Mouse (Mus musculus) common myeloid progenitor, adult 5-6 weeks (primary cell): ENCODE data around the gene Trip12. TPM values are rescaled to one million over a fixed set of nuclear protein-coding genes. Genes with fewer than 3 reads are reported as not detected.
A peak's percentile ranks its signal among the peaks of the same experiment; 100 is the strongest.

Source experiments
- ATAC-seq: replicated peaks from 2 replicates; pipeline ENCODE4 v1.8.0; 2016; ENCODE audit warnings: low read depth, mild to moderate bottlenecking, moderate TSS enrichment, inconsistent platforms; ENCODE audit not compliant: poor library complexity, severe bottlenecking
- total RNA-seq: library from RNA; stranded (forward); fragments of 200-1000, 187-1606 nt; gene quantifications from 2 replicates; pipeline ENCODE4 v1.2.3, GENCODE M21; 2017

Gene Trip12
- total RNA-seq = 277 and 311 TPM in 2 replicates

DNA sequence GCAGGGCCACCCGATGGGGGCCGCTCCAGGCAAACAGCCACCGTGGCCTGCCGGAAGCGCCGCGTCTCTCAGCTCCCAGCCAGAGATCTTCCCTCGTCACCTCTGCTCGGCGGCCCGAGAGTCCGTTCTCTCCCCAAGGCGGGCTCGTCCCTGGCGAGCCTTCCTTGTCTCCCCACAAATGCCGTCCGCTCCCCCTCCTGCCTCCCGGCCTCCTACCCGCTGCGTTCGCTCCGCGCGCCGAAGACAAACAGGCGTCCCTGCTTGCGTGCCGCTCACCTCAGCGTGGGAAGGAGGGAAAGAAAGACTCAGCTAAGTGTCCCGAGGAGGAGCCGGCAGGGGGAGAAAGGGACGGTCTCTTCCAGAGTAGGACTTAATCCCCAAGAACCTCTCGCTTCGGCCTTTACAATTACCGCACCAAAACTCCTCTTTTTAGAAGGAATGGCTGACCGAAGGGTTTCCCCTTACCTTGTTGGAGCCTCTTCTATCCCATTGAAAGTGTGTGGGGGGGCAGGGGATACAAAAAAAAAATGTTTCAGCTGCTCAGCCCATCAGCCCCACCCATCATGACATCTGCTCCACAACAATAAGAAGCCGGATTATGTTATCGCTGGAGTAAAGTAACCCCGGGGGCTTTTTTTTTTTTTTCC is at the start of gene Trip12:
Gene Trip12 (minus strand): TSS at position 499 of the 647 bp plus-strand sequence.
- ATAC-seq = peak; percentile 50

- no peak for ATAC-seq
Observed at GRCm38 (mm10) chr1:84890005-84890393, 49.7 kb upstream of the Trip12 start.

DNA sequence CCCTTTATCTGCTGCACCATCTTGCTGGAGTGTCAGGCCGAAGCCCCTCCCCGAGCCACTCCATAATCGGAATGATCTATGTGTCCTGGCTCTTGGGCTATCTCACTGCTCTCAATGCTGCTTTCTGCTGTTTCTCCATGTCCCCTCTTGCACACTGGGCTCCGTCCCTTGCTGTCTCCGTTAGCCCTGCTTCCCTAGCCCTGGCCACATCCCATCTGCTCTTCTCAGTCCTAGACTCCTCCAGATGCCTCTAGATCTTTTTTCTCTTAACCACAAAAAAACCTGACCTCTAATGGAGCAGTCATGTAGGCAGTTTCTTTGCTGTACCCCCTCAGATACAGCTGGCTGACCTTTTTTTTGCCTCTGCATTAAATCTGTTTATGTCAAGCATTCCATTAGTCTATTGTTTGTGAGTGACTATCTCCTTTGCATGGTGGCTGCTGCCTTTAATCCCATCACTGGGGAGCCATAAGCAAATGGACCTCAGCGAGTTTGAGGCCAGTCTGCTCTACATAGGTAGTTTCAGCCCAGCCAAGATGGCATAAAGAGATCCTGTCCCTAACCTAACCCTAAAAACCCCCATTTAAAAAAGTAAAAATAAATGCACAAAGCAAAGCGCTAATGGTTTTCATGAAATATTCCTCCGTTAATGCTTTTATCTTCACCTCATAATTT is 49.2 kb upstream of the Trip12 start:
- ATAC-seq = no peak

DNA sequence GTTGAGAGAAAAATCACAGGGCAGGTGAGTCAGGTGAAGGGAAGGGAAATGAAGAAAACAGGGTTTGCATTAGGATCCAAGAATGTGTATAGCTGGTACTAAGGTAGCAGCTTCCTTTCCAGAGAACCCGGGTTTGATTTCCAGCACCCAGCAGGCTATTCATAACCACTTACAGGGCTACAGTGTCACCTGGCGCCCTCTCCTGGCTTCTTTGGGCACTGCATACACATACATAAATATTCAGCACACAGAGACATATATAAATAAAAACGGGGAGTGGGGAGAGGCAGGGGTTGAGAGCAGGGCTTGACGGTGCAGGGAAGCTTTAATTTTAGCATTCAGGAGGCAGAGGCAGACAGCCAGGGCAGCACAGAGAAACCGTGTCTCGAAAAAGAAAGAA is 45.6 kb upstream of the Trip12 start:
- ATAC-seq = no peak

DNA sequence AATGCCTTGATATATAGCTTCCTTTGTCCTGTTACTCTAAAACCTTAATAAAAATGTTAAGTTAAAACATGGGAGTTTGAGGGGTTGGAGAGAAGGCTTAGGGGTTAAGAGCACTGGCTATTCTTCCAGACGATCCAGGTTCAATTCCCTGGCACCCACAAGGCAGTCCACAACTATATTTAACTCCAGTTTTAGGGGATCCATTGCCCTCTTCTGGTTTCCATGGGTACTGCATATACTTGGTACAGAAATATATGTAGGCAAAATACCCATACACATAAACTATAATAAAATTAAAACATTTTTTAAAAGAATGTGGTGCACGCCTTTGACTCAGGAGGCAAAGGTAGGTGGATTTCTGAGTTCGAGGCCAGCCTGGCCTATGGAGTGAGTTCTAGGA is 44.9 kb upstream of the Trip12 start:
- ATAC-seq = peak; percentile 63; the same call in 1 of the 2 replicates

DNA sequence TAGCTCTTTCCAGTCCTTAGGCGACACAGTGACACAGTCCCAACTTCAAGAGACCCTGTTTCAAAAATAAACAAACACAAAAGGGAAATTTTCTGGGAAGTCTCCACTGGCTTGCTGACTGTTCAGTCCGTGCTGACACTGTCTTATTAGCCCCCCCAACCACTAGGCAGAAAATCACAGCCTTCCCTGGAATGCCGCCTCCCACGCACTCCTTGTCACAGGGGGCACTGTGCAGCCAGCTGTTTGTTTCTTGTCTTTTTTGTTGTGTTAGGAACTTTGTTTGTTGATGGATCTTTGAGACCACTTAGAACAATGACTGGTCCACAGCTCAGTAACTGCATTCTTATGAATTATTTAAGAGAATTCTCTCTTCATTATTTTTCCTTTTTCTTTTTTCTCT is 43.6 kb upstream of the Trip12 start:
- ATAC-seq = no peak

DNA sequence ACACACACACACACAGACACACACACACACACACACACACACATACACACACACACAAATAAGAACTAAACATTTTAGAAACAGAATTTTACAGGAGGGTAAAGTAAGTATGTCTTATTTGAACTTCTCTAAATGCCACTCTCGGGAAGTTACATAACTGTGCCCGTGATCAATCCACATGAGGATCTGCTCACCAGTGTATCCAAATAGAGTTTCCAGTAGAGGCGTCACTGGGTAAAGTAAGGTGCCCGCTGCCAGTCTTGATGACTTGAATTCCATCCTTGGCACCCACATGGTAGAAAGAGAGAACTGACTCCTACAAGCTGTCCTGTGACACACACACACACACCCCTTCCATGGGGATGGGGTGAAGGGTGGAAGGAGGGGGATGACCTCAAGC is 42.6 kb upstream of the Trip12 start:
- no peak for ATAC-seq

GRCm38 (mm10) chr1:84882066-84882532 is 41.8 kb upstream of the Trip12 start:
- no peak for ATAC-seq

GRCm38 (mm10) chr1:84881248-84882065 is 41.1 kb upstream of the Trip12 start:
- no peak for ATAC-seq

GRCm38 (mm10) chr1:84879571-84880120 is 39.3 kb upstream of the Trip12 start:
- ATAC-seq = no peak

GRCm38 (mm10) chr1:84877590-84877989 is 37.3 kb upstream of the Trip12 start:
- no peak for ATAC-seq

- ATAC-seq = no peak
Observed at GRCm38 (mm10) chr1:84872939-84873338, 32.6 kb upstream of the Trip12 start.

GRCm38 (mm10) chr1:84872105-84872504 is 31.8 kb upstream of the Trip12 start:
- ATAC-seq = no peak

DNA sequence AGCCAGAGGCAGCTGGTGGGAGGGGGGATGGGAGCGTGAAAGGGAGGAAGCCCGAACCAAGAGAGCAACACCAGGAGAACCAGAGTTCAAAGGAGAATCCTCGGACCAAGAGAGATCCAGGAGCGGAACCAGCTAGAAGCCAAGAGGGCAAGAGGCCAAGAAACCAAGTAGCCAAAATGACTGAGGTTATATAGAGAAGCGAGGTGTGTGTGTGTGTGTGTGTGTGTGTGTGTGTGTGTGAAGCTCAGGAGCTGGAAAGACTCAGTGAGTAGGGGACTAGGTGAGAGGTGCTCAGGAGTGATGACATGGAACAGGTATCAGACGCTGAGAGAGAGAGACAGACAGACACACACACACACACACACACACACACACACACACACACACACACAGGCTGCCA is 30.8 kb upstream of the Trip12 start:
- ATAC-seq = no peak

GRCm38 (mm10) chr1:84869498-84869897 is 29.2 kb upstream of the Trip12 start:
- ATAC-seq = no peak

- ATAC-seq = no peak
Observed at GRCm38 (mm10) chr1:84868841-84869240, 28.5 kb upstream of the Trip12 start.

DNA sequence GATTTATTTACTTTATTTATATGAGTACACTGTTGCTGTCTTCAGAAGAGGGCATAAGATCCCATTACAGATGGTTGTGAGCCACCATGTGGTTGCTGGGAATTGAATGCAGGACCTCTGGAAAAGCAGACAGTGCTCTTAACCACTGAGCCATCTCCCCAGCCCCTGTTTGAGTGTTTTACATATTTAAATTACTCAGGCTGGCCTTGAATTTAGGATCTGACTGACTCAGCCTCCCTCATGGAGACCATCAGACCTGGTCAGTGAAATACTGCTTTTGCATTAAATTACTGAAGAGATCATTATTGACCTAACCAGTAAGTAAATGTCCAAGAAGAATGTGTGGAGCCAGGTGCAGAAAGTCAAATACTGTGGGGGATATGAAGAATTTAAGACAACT is 28.0 kb upstream of the Trip12 start:
- ATAC-seq = no peak

DNA sequence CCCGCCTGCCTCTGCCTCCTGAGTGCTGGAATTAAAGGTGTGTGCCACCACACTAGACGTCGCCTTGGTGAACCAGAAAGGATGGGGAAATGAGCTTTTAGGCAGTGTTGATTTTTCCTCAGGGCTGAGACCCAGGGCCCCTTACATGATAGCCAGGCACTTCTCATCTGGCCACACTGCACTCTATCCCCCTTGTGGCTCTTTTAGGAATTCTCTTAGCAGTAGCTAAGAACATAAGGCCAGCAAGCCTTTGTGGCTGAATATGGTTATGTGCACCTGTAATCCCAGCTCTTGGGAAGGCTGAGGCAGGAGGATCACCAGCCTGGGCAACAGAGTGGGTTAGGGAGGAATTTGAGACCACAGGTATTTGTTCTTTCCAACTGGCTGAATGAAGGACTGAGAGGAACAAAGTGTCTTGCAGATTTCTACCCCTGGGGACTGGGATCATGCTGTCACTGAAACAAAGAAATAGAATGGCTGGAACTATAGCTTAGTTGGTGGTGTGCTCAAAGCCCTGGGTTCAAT is 26.5 kb upstream of the Trip12 start:
- no peak for ATAC-seq

- ATAC-seq = no peak
Observed at GRCm38 (mm10) chr1:84866231-84866630, 25.9 kb upstream of the Trip12 start.

DNA sequence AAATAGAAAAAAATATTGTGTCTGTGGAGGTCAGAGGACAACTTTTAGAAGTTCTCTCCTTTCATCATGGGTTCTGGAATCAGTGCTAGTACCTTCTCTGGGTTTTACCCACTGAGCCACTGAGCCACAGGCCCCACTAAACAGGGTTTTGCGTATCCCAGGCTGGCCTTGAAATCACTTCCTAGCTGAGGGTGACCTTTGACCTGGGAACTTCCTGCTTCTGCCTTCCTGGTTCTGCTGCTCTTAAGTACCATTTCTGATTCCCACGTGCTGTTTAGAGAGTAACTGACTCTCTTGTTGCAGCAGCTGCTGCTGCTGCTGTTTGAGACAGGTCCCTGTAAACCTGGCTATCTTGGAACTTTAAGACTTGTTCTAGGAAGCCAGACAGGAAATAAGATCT is 24.3 kb upstream of the Trip12 start:
- no peak for ATAC-seq
